Mouse (Mus musculus) midbrain, embryonic 11.5 days (tissue): ENCODE results near the gene Eif4g1. TPM values are rescaled to one million over a fixed set of nuclear protein-coding genes. Genes with fewer than 3 reads are reported as not detected.

Experiments
- ATAC-seq: fragments of 200-750 bp; cut with Nextera tagmentation; 2 replicates; pipeline ENCODE4 v1.8.0; 2017; ENCODE audit warnings: moderate TSS enrichment, moderate library complexity; ENCODE audit not compliant: low FRiP score
- DNase-seq: peaks from one replicate; pipeline ENCODE4 v3.0.0; 2015; ENCODE audit warnings: low spot score; ENCODE audit errors: missing footprints
- H3K27ac ChIP-seq: fragments of 300-500 bp; sonication (generic); 2 replicates; pipeline ENCODE4 v1.5.1; 2014; ENCODE audit warnings: low read depth, low read length
- H3K27me3 ChIP-seq: fragments of 300-500 bp; sonication (generic); 2 replicates; pipeline ENCODE4 v1.6.1; 2014; ENCODE audit warnings: mild to moderate bottlenecking, low read length, moderate library complexity, mixed read lengths; ENCODE audit not compliant: control insufficient read depth, insufficient read depth
- H3K36me3 ChIP-seq: fragments of 300-500 bp; sonication (generic); 2 replicates; pipeline ENCODE4 v1.6.1; 2014; ENCODE audit warnings: mild to moderate bottlenecking, low read length, moderate library complexity, mixed read lengths; ENCODE audit not compliant: control insufficient read depth, insufficient read depth
- H3K4me1 ChIP-seq: fragments of 300-500 bp; sonication (generic); 2 replicates; pipeline ENCODE4 v1.6.1; 2014; ENCODE audit warnings: low read length; ENCODE audit not compliant: control insufficient read depth, insufficient read depth
- H3K4me2 ChIP-seq: fragments of 300-500 bp; sonication (generic); 2 replicates; pipeline ENCODE4 v1.6.1; 2014; ENCODE audit warnings: mild to moderate bottlenecking, moderate library complexity
- H3K4me3 ChIP-seq: fragments of 300-500 bp; sonication (generic); 2 replicates; pipeline ENCODE4 v1.5.1; 2014; ENCODE audit warnings: low read depth, low read length
- H3K9ac ChIP-seq: fragments of 300-500 bp; sonication (generic); 2 replicates; pipeline ENCODE4 v1.6.1; 2014; ENCODE audit warnings: low read length
- H3K9me3 ChIP-seq: fragments of 300-500 bp; sonication (generic); 2 replicates; pipeline ENCODE4 v1.6.1; 2016; ENCODE audit warnings: low read length; ENCODE audit not compliant: control insufficient read depth
- WGBS: fragments of 180-500 bp; shearing (Covaris S2); extraction: QIAGEN DNeasy Blood & Tissue Kit; methylation state at CpG from one replicate; pipeline ENCODE4 v1.1.7; 2014; 5-methylcytosine and 5-hydroxymethylcytosine counted together
- polyA plus RNA-seq: library from polyadenylated mRNA; unstranded; fragments of >200 nt; fragmentation: Nextera tagmentation; extraction: Ambion mirVana; gene quantifications from 2 replicates; pipeline ENCODE4 v1.2.1, GENCODE M21; 2014

The Eif4g1 gene
- polyA plus RNA-seq, 1 experiment from 2014 or later = 142 TPM

- peak; percentile 47 for DNase-seq
- ATAC-seq = no peak
- 84% methylated on average over 10 of the region's 10 CpGs for WGBS
Measured at GRCm38 (mm10) chr16:20677974-20678675, 10.0 kb downstream of the Eif4g1 start.

GRCm38 (mm10) chr16:20690774-20691173, 22.7 kb downstream of the Eif4g1 start:
- H3K9ac ChIP-seq = no peak overlapping the region
- H3K4me2 ChIP-seq = no peak overlapping the region
- WGBS = 95% methylated on average over 3 of the region's 3 CpGs
- peaks cover 37% of the 10 kb centered on the region for H3K36me3 ChIP-seq
- no peak for DNase-seq
- H3K27me3 ChIP-seq = no peaks in the 10 kb centered on the region
- no peak overlapping the region for H3K27ac ChIP-seq
- no peaks in the 10 kb centered on the region for H3K9me3 ChIP-seq
- peaks cover 18% of the 10 kb centered on the region for H3K4me1 ChIP-seq
- H3K4me3 ChIP-seq = no peak overlapping the region
- ATAC-seq = no peak

More at GRCm38 (mm10) chr16:20677974-20678675, 10.0 kb downstream of the Eif4g1 start:
- Histone ChIP-seq H3K4me3 (no peak overlapping the region), H3K9ac (no peak overlapping the region), H3K4me2 (no peak overlapping the region), H3K27ac (no peak overlapping the region), H3K9me3 (no peaks in the 10 kb centered on the region), H3K27me3 (no peaks in the 10 kb centered on the region), H3K4me1 (peaks cover 15% of the 10 kb centered on the region), H3K36me3 (peaks cover 65% of the 10 kb centered on the region)

- 100% methylated on average over 1 of the region's 1 CpGs for WGBS
- Histone ChIP-seq H3K36me3 (peaks cover 29% of the 10 kb centered on the region), H3K9me3 (no peaks in the 10 kb centered on the region), H3K27me3 (no peaks in the 10 kb centered on the region), H3K27ac (no peak overlapping the region), H3K4me1 (peaks cover 25% of the 10 kb centered on the region), H3K4me3 (no peak overlapping the region), H3K9ac (no peak overlapping the region), H3K4me2 (no peak overlapping the region)
- DNase-seq = no peak
- ATAC-seq = no peak
Measured at GRCm38 (mm10) chr16:20691617-20692016, 23.5 kb downstream of the Eif4g1 start.

GRCm38 (mm10) chr16:20692241-20692965, 24.3 kb downstream of the Eif4g1 start:
- Histone ChIP-seq H3K4me2 (no peak overlapping the region), H3K27me3 (no peaks in the 10 kb centered on the region), H3K9me3 (no peaks in the 10 kb centered on the region), H3K36me3 (peaks cover 21% of the 10 kb centered on the region), H3K4me1 (peaks cover 27% of the 10 kb centered on the region), H3K27ac (no peak overlapping the region), H3K9ac (no peak overlapping the region), H3K4me3 (no peak overlapping the region)
- 51% methylated on average over 16 of the region's 16 CpGs for WGBS
- no peak for DNase-seq
- ATAC-seq = no peak

- Histone ChIP-seq H3K4me1 (peaks cover 27% of the 10 kb centered on the region), H3K4me3 (peak within 1 kb of the TSS; percentile 53), H3K4me2 (peak within 1 kb of the TSS; percentile 63), H3K27me3 (no peaks in the 10 kb centered on the region), H3K9ac (peak within 1 kb of the TSS; percentile 67), H3K36me3 (peaks cover 17% of the 10 kb centered on the region), H3K9me3 (no peaks in the 10 kb centered on the region), H3K27ac (peak within 1 kb of the TSS; percentile 73)
- 0% methylated on average over 37 of the region's 37 CpGs for WGBS
- peak; percentile 93 for ATAC-seq
- DNase-seq = peak; percentile 99
Measured at GRCm38 (mm10) chr16:20693111-20693701, 25.1 kb downstream of the Eif4g1 start, which contains the start of gene Fam131a. Gene Fam131a, plus strand, starts transcription at chr16:20693241.

- H3K4me1 ChIP-seq = peaks cover 27% of the 10 kb centered on the region
- DNase-seq (no peak), ATAC-seq (no peak)
- no peak overlapping the region for H3K4me3 ChIP-seq
- H3K4me2 ChIP-seq = no peak overlapping the region
- no peaks in the 10 kb centered on the region for H3K9me3 ChIP-seq
- peaks cover 2% of the 10 kb centered on the region; the same call in 1 of the 2 replicates for H3K36me3 ChIP-seq
- H3K27ac ChIP-seq = no peak overlapping the region
- H3K9ac ChIP-seq = no peak overlapping the region
- WGBS = 76% methylated on average over 8 of the region's 8 CpGs
- H3K27me3 ChIP-seq = no peaks in the 10 kb centered on the region
Measured at GRCm38 (mm10) chr16:20694781-20695180, 26.7 kb downstream of the Eif4g1 start.

- H3K4me3 ChIP-seq = peak overlapping the region; percentile 22
- H3K4me2 ChIP-seq = peak overlapping the region; percentile 65
- no peaks in the 10 kb centered on the region for H3K27me3 ChIP-seq
- H3K27ac ChIP-seq = peak overlapping the region; percentile 48; the same call in 1 of the 2 replicates
- ATAC-seq (peak; percentile 79), DNase-seq (peak; percentile 98)
- H3K9ac ChIP-seq = peak overlapping the region; percentile 59
- 1% methylated on average over 46 of the region's 46 CpGs for WGBS
- no peaks in the 10 kb centered on the region for H3K36me3 ChIP-seq
- peaks cover 29% of the 10 kb centered on the region for H3K4me1 ChIP-seq
- H3K9me3 ChIP-seq = no peaks in the 10 kb centered on the region
Measured at GRCm38 (mm10) chr16:20695622-20696323, 27.7 kb downstream of the Eif4g1 start.

- Histone ChIP-seq H3K4me3 (no peak overlapping the region), H3K27me3 (no peaks in the 10 kb centered on the region), H3K9ac (no peak overlapping the region), H3K36me3 (no peaks in the 10 kb centered on the region), H3K27ac (no peak overlapping the region), H3K9me3 (no peaks in the 10 kb centered on the region), H3K4me2 (no peak overlapping the region), H3K4me1 (peaks cover 35% of the 10 kb centered on the region)
- DNase-seq = no peak
- WGBS = 76% methylated on average over 5 of the region's 5 CpGs
- no peak for ATAC-seq
Measured at GRCm38 (mm10) chr16:20699266-20699665, 31.2 kb downstream of the Eif4g1 start.
